Mouse (Mus musculus) cortical plate, adult 2 months (tissue): ENCODE results near the gene Tpt1.

ENCODE experiments used
- CTCF ChIP-seq: fragments of 200-500 bp; IDR thresholded peaks from 2 replicates; pipeline ENCODE4 v1.5.1; 2011; ENCODE audit warnings: mild to moderate bottlenecking, control low read depth, low read length; ENCODE audit not compliant: insufficient read depth; ENCODE audit errors: extremely low read depth
- POLR2A ChIP-seq: fragments of 200-500 bp; IDR thresholded peaks from 2 replicates; pipeline ENCODE4 v1.6.1; 2011; ENCODE audit warnings: mild to moderate bottlenecking, low read length, control low read depth; ENCODE audit not compliant: insufficient read depth; ENCODE audit errors: extremely low read depth

GRCm38 (mm10) chr14:75871750-75872149 is 26.9 kb downstream of the Tpt1 start:
- no peak for TF ChIP-seq CTCF
- no peak for TF ChIP-seq POLR2A
